Mouse (Mus musculus): Measurements from ENCODE around the gene Tmem168. TPM values are rescaled to one million over a fixed set of nuclear protein-coding genes. Genes with fewer than 3 reads are reported as not detected.

Tmem168 gene
- polyA plus RNA-seq, 1 experiment, result 17.8 TPM

Other genes starting within 250 kb of the Tmem168 start
- gene Bmt2, start 69.9 kb upstream of the Tmem168 start, polyA plus RNA-seq (2012; ENCODE audit: insufficient read depth, insufficient read length, missing spikeins), result 6.3 and 6.5 TPM in 2 replicates
- not detected in 2 replicates for gene Gpr85, start 231.8 kb upstream of the Tmem168 start, polyA plus RNA-seq (2012; ENCODE audit: insufficient read depth, insufficient read length, missing spikeins)